Mouse (Mus musculus) c-Kit-positive CD71-negative TER-119-negative erythroid progenitor cells, embryonic 14.5 days (primary cell): ENCODE measurements around the gene Esp22.
"Not testable (repeated sequence)": the region's sequence is repeated elsewhere in the genome, so short reads cannot be mapped to it uniquely, and the experiment has no call there.

Experiments
- DNase-seq: peaks from one replicate; pipeline ENCODE4 v3.0.0-alpha.2; 2013; ENCODE audit warnings: low read depth

The Esp22 gene

GRCm38 (mm10) chr17:39095034-39095433, at the start of gene Esp22:
Esp22 (plus strand) TSS chr17:39095334.
- no peak for DNase-seq

- DNase-seq, result no peak
Measured at GRCm38 (mm10) chr17:39063641-39064040, 31.5 kb upstream of the Esp22 start.

- no peak for DNase-seq
Measured at GRCm38 (mm10) chr17:39076937-39077336, 18.2 kb upstream of the Esp22 start, which contains the start of gene Esp23. Esp23 (minus strand) TSS chr17:39077037.

- DNase-seq, result peak; percentile 16
Measured at GRCm38 (mm10) chr17:39107126-39107525, 12.0 kb downstream of the Esp22 start.

GRCm38 (mm10) chr17:39129156-39129555, 34.0 kb downstream of the Esp22 start:
- DNase-seq, result not testable (repeated sequence)
